Mouse (Mus musculus) intestine, embryonic 16.5 days (tissue): ENCODE results near the gene Tnnc1. TPM values are rescaled to one million over a fixed set of nuclear protein-coding genes. Genes with fewer than 3 reads are reported as not detected.
A peak's percentile ranks its signal among the peaks of the same experiment; 100 is the strongest.

Experiments used
- ATAC-seq: fragments of 200-750 bp; cut with Nextera tagmentation; 2 replicates; pipeline ENCODE4 v1.8.0; 2017; ENCODE audit warnings: moderate TSS enrichment, moderate library complexity
- H3K27ac ChIP-seq: fragments of 300-500 bp; sonication (generic); 2 replicates; pipeline ENCODE4 v1.5.1; 2014; ENCODE audit warnings: mild to moderate bottlenecking, low read length
- H3K27me3 ChIP-seq: fragments of 300-500 bp; sonication (generic); replicated peaks from 2 replicates; pipeline ENCODE4 v1.6.1; 2014; ENCODE audit warnings: low read length, control low read depth, mixed read lengths; ENCODE audit not compliant: control insufficient read depth, insufficient read depth
- H3K36me3 ChIP-seq: fragments of 300-500 bp; sonication (generic); 2 replicates; pipeline ENCODE4 v1.6.1; 2014; ENCODE audit warnings: low read length, control low read depth; ENCODE audit not compliant: control insufficient read depth, insufficient read depth
- H3K4me1 ChIP-seq: fragments of 300-500 bp; sonication (generic); 2 replicates; pipeline ENCODE4 v1.6.1; 2014; ENCODE audit warnings: low read length, control low read depth, mixed read lengths; ENCODE audit not compliant: control insufficient read depth, insufficient read depth
- H3K4me2 ChIP-seq: fragments of 300-500 bp; sonication (generic); 2 replicates; pipeline ENCODE4 v1.6.1; 2014; ENCODE audit warnings: low read depth, low read length, control low read depth
- H3K4me3 ChIP-seq: fragments of 300-500 bp; sonication (generic); 2 replicates; pipeline ENCODE4 v1.5.1; 2014; ENCODE audit warnings: mild to moderate bottlenecking, low read length
- H3K9ac ChIP-seq: fragments of 300-500 bp; sonication (generic); 2 replicates; pipeline ENCODE4 v1.6.1; 2014; ENCODE audit warnings: low read depth, low read length
- H3K9me3 ChIP-seq: fragments of 300-500 bp; sonication (generic); 2 replicates; pipeline ENCODE4 v1.6.1; 2016; ENCODE audit warnings: low read length, control low read depth; ENCODE audit not compliant: control insufficient read depth
- WGBS: fragments of 180-500 bp; shearing (Covaris S2); extraction: QIAGEN DNeasy Blood & Tissue Kit; methylation state at CpG from one replicate; pipeline ENCODE4 v1.1.7; 2014; 5-methylcytosine and 5-hydroxymethylcytosine counted together
- polyA plus RNA-seq: library from polyadenylated mRNA; unstranded; fragments of >200 nt; fragmentation: Nextera tagmentation; extraction: Ambion mirVana; gene quantifications from 2 replicates; pipeline ENCODE4 v1.2.1, GENCODE M21; 2015

Gene Tnnc1
- polyA plus RNA-seq, 1 experiment from 2014 or later: 3.7 TPM

- H3K9me3 ChIP-seq: no peaks in the 10 kb centered on the region
- peaks cover 3% of the 10 kb centered on the region; the same call in 1 of the 2 replicates for H3K4me1 ChIP-seq
- WGBS: 90% methylated on average over 12 of the region's 12 CpGs
- no peak overlapping the region for H3K27ac ChIP-seq
- no peak overlapping the region for H3K4me2 ChIP-seq
- H3K27me3 ChIP-seq: no peaks in the 10 kb centered on the region
- H3K36me3 ChIP-seq: peaks cover 33% of the 10 kb centered on the region
- no peak overlapping the region for H3K9ac ChIP-seq
- no peak overlapping the region for H3K4me3 ChIP-seq
- no peak for ATAC-seq
These were observed 28.3 kb upstream of the Tnnc1 start for GRCm38 (mm10) chr14:31179677-31180365.

DNA sequence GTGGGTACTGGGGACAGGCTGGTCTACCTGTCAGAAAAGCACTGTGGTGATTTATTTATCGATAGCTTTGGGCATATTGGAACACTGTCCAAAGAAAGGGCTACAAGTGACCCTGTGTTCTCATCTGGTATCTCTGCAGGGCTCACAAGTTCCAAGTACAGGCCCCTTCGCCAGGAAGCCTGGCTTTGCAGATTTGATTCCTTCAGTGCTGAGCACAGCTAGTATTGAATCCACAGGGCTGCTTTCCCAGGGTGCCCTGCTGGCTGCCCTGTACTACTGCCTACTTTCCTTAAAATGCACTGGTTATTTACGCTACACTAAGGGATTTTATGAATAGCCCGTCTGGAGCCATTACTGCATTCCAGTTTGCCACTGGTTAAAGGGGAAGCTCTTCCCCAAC is 26.6 kb upstream of the Tnnc1 start:
- no peak for ATAC-seq
- 87% methylated on average over 4 of the region's 4 CpGs for WGBS

GRCm38 (mm10) chr14:31182786-31183290 is 25.3 kb upstream of the Tnnc1 start:
- Histone ChIP-seq H3K27ac (peak overlapping the region; percentile 53; the same call in 1 of the 2 replicates), H3K36me3 (peaks cover 35% of the 10 kb centered on the region), H3K9ac (no peak overlapping the region), H3K4me1 (peaks cover 3% of the 10 kb centered on the region; the same call in 1 of the 2 replicates), H3K27me3 (no peaks in the 10 kb centered on the region), H3K4me2 (no peak overlapping the region), H3K4me3 (no peak overlapping the region), H3K9me3 (no peaks in the 10 kb centered on the region)
- 54% methylated on average over 2 of the region's 2 CpGs for WGBS
- ATAC-seq: peak; percentile 59

More for the DNA sequence above, 26.6 kb upstream of the Tnnc1 start:
- Histone ChIP-seq H3K9me3 (no peaks in the 10 kb centered on the region), H3K27me3 (no peaks in the 10 kb centered on the region), H3K4me1 (peaks cover 3% of the 10 kb centered on the region; the same call in 1 of the 2 replicates), H3K4me3 (no peak overlapping the region), H3K36me3 (peaks cover 33% of the 10 kb centered on the region), H3K9ac (no peak overlapping the region), H3K27ac (no peak overlapping the region), H3K4me2 (no peak overlapping the region)

DNA sequence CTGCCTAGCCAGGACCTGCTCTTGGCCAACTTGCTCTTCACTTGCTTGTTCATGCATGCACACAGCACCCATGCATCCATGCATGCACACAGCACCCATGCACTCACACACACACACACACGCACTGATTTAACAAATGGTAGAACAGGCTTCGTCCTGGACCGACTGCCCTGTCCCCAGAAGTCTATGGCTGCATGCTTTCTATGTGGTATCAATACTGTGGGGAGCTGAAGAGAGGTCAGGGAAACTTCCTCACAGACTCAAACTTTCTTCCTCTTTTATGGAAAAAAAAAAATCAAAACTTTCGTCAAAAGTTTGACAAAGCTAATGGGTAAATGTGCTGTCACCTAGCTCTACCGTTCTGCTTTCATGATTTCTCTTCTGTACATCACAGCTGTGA is 24.6 kb upstream of the Tnnc1 start:
- H3K27ac ChIP-seq: peak overlapping the region; percentile 50; the same call in 1 of the 2 replicates
- H3K4me2 ChIP-seq: no peak overlapping the region
- H3K9ac ChIP-seq: no peak overlapping the region
- no peaks in the 10 kb centered on the region for H3K9me3 ChIP-seq
- H3K27me3 ChIP-seq: no peaks in the 10 kb centered on the region
- WGBS: 87% methylated on average over 5 of the region's 5 CpGs
- H3K36me3 ChIP-seq: peaks cover 36% of the 10 kb centered on the region
- peaks cover 3% of the 10 kb centered on the region; the same call in 1 of the 2 replicates for H3K4me1 ChIP-seq
- no peak overlapping the region for H3K4me3 ChIP-seq
- no peak for ATAC-seq

DNA sequence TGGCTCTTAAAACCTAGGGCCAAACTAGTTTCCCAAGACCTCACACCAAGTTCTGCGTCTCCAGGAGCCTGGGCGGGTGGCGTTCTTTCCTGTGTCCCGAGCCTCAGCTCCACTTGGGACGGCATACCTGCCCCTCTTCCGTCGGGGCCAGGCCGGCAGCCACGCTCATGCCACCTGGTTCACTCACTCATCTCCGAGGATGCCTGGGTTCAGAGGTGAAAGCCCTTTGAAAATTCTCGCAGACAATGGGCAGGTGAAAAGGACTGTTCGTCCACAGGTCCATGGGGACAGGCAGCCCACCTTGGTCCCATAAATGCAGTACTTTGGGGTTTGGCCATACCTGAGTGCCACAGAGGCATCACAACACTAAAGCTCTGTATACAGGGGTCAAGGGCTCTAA is 23.9 kb upstream of the Tnnc1 start:
- H3K4me2 ChIP-seq: no peak overlapping the region
- no peak overlapping the region for H3K27ac ChIP-seq
- ATAC-seq: no peak
- H3K36me3 ChIP-seq: peaks cover 36% of the 10 kb centered on the region
- no peak overlapping the region for H3K9ac ChIP-seq
- WGBS: 93% methylated on average over 12 of the region's 12 CpGs
- no peaks in the 10 kb centered on the region for H3K27me3 ChIP-seq
- H3K4me1 ChIP-seq: peaks cover 3% of the 10 kb centered on the region; the same call in 1 of the 2 replicates
- no peaks in the 10 kb centered on the region for H3K9me3 ChIP-seq
- no peak overlapping the region for H3K4me3 ChIP-seq

- H3K36me3 ChIP-seq: peaks cover 36% of the 10 kb centered on the region
These were observed 21.5 kb upstream of the Tnnc1 start for GRCm38 (mm10) chr14:31186656-31187055.

GRCm38 (mm10) chr14:31188771-31189181 is 19.3 kb upstream of the Tnnc1 start:
- 69% methylated on average over 6 of the region's 6 CpGs for WGBS
- H3K27me3 ChIP-seq: no peaks in the 10 kb centered on the region
- H3K9ac ChIP-seq: no peak overlapping the region
- peaks cover 30% of the 10 kb centered on the region for H3K36me3 ChIP-seq
- no peaks in the 10 kb centered on the region for H3K9me3 ChIP-seq
- no peak overlapping the region for H3K27ac ChIP-seq
- H3K4me2 ChIP-seq: no peak overlapping the region
- no peaks in the 10 kb centered on the region for H3K4me1 ChIP-seq
- no peak overlapping the region for H3K4me3 ChIP-seq
- ATAC-seq: 0 out of 2 replicates have a peak, but pooled peaks have one; percentile 16

More at GRCm38 (mm10) chr14:31186656-31187055, 21.5 kb upstream of the Tnnc1 start:
- no peak for ATAC-seq
- H3K27ac ChIP-seq: no peak overlapping the region
- 76% methylated on average over 4 of the region's 4 CpGs for WGBS
- no peak overlapping the region for H3K4me2 ChIP-seq
- no peak overlapping the region for H3K9ac ChIP-seq
- no peaks in the 10 kb centered on the region for H3K9me3 ChIP-seq
- H3K4me3 ChIP-seq: no peak overlapping the region
- H3K4me1 ChIP-seq: peaks cover 3% of the 10 kb centered on the region; the same call in 1 of the 2 replicates
- no peaks in the 10 kb centered on the region for H3K27me3 ChIP-seq

DNA sequence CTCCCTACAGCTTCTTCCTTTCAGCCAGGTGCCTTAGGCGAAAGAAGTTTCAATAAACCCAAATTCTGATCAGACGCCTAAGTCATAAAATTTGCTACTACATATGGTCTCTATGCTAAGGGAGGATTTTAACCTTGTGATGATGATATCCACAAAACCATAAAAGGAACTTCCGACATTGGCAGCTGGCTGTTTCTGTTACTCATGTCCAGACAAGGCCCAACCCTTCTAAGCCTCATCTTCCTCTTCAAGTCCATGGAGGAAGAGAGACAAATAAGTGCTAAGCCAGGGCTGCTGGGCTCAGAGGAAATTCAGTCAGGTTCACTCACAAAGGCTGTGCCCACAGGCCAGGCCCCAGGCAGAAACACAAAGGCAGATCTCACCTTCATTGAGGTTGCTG is 18.8 kb upstream of the Tnnc1 start:
- Histone ChIP-seq H3K4me3 (no peak overlapping the region), H3K9me3 (no peaks in the 10 kb centered on the region), H3K36me3 (peaks cover 32% of the 10 kb centered on the region), H3K4me1 (no peaks in the 10 kb centered on the region), H3K9ac (no peak overlapping the region), H3K27me3 (no peaks in the 10 kb centered on the region), H3K4me2 (no peak overlapping the region), H3K27ac (no peak overlapping the region)
- no peak for ATAC-seq
- WGBS: 83% methylated on average over 3 of the region's 3 CpGs

- H3K9ac ChIP-seq: no peak overlapping the region
- ATAC-seq: no peak
- H3K4me1 ChIP-seq: peaks cover 4% of the 10 kb centered on the region; the same call in 1 of the 2 replicates
- peaks cover 23% of the 10 kb centered on the region for H3K36me3 ChIP-seq
- H3K27ac ChIP-seq: no peak overlapping the region
- no peaks in the 10 kb centered on the region for H3K9me3 ChIP-seq
- no peak overlapping the region for H3K4me3 ChIP-seq
- no peak overlapping the region for H3K4me2 ChIP-seq
- 80% methylated on average over 2 of the region's 2 CpGs for WGBS
- H3K27me3 ChIP-seq: no peaks in the 10 kb centered on the region
These were observed 16.2 kb upstream of the Tnnc1 start for GRCm38 (mm10) chr14:31191936-31192335.
